Mouse (Mus musculus): ENCODE results near the gene Maz. TPM values are rescaled to one million over a fixed set of nuclear protein-coding genes. Genes with fewer than 3 reads are reported as not detected.

The Maz gene
- polyA plus RNA-seq, 1 experiment from 2014 or later = 65.8 TPM

- Histone ChIP-seq H3K4me3 (peak overlapping the region; percentile 94), H3K36me3 (ENCODE audit: poor library complexity, severe bottlenecking) (peaks cover 58% of the 10 kb centered on the region), H3K4me1 (peaks cover 50% of the 10 kb centered on the region), H3K9me3 (replicated peaks) (no peaks in the 10 kb centered on the region), H3K9ac (peak overlapping the region; percentile 100), H3K4me2 (peak overlapping the region; percentile 99), H3K27ac (peak overlapping the region; percentile 99), H3K27me3 (no peaks in the 10 kb centered on the region)
- under 1% methylated on average over 17 of the region's 48 CpGs for WGBS
- ATAC-seq = peak; percentile 6; the same call in 1 of the 2 replicates
Measured at GRCm38 (mm10) chr7:127026161-127026600, 656 bp downstream of the Maz start.

GRCm38 (mm10) chr7:127025556-127026160, 1.2 kb downstream of the Maz start:
- ATAC-seq = no peak
- Histone ChIP-seq H3K27ac (peak overlapping the region; percentile 99), H3K4me3 (peak overlapping the region; percentile 94), H3K27me3 (no peaks in the 10 kb centered on the region), H3K9me3 (replicated peaks) (no peaks in the 10 kb centered on the region), H3K9ac (peak overlapping the region; percentile 100), H3K36me3 (ENCODE audit: poor library complexity, severe bottlenecking) (peaks cover 53% of the 10 kb centered on the region), H3K4me2 (peak overlapping the region; percentile 99), H3K4me1 (peaks cover 56% of the 10 kb centered on the region)
- WGBS = 0% methylated on average over 38 of the region's 65 CpGs

DNA sequence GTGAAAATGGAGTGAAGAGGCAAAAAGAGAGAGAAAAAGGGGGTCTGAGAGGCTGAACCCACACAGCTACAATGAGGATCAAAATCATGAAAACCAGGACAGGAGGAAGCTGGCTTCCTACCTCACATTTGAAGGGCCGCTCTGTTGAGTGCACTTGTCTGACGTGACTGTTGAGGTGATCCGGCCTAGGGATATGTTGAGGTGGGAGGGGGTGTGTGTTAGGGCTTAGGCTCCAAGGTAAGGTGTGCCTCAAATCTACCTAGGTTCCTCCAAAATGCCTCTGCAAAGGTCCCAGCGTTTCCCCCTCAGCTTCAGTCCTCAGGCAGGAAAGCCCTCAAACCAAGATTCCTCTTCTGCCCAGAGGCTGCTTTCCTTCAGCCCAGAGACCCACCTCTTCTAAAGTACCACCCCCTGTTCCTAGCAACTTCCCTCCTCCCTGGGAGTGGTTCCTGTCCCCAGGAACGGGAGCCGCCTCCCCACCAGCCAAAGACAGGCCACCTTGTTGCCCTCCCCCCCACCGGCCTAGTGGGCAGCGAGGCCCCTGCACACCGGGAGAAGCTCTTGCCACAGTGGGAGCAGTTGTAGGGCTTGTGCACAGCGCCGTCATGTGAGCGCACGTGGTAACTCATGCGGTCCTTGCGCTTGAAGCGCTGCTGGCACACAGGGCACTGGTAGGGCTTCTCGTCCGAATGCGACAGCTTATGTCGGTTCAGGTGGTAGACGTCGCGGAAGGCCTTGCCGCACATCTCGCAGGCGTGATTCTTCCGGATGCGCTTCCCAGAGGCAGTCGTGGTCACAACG, 1.9 kb downstream of the Maz start:
- H3K27me3 ChIP-seq = no peaks in the 10 kb centered on the region
- H3K9ac ChIP-seq = peak overlapping the region; percentile 100
- ATAC-seq = peak; percentile 50
- H3K36me3 ChIP-seq (ENCODE audit: poor library complexity, severe bottlenecking) = peaks cover 46% of the 10 kb centered on the region
- H3K4me2 ChIP-seq = peak overlapping the region; percentile 99
- peaks cover 63% of the 10 kb centered on the region for H3K4me1 ChIP-seq
- no peaks in the 10 kb centered on the region for H3K9me3 ChIP-seq (replicated peaks)
- H3K27ac ChIP-seq = peak overlapping the region; percentile 99
- under 1% methylated on average over 30 of the region's 30 CpGs for WGBS
- peak overlapping the region; percentile 94 for H3K4me3 ChIP-seq

GRCm38 (mm10) chr7:127023896-127024690, 2.7 kb downstream of the Maz start:
- no peaks in the 10 kb centered on the region for H3K27me3 ChIP-seq

DNA sequence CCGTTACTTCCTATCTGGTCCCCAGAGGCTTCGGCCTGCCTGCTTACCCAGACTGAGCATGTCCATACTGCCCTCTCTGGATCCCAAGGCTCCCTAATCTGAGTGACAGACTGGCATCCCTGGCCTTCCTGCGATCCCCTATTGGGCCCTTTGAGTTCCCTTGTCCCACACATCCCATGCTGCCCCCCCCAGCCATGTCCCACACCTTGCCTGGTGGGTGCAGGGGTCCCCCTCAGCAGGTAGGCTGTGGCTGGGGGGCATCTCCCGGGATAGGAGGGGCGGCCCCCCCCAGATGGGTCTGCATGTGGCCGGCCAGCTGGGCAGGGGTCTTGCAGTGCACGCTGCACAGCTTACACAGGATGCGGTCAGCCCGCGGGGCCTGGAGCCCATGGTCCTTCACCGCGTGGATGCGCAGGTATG, 3.6 kb downstream of the Maz start:
- Histone ChIP-seq H3K27ac (peak overlapping the region; percentile 92), H3K27me3 (no peaks in the 10 kb centered on the region), H3K9ac (peak overlapping the region; percentile 100), H3K36me3 (ENCODE audit: poor library complexity, severe bottlenecking) (peaks cover 33% of the 10 kb centered on the region), H3K4me3 (peak overlapping the region; percentile 94), H3K4me2 (peak overlapping the region; percentile 99), H3K9me3 (replicated peaks) (no peaks in the 10 kb centered on the region), H3K4me1 (peaks cover 77% of the 10 kb centered on the region)
- ATAC-seq = no peak
- 63% methylated on average over 13 of the region's 13 CpGs for WGBS

More at GRCm38 (mm10) chr7:127023896-127024690, 2.7 kb downstream of the Maz start:
- Histone ChIP-seq H3K4me3 (peak overlapping the region; percentile 94), H3K9ac (peak overlapping the region; percentile 100), H3K4me2 (peak overlapping the region; percentile 99), H3K9me3 (replicated peaks) (no peaks in the 10 kb centered on the region), H3K36me3 (ENCODE audit: poor library complexity, severe bottlenecking) (peaks cover 39% of the 10 kb centered on the region), H3K4me1 (peaks cover 71% of the 10 kb centered on the region), H3K27ac (peak overlapping the region; percentile 99)
- no peak for ATAC-seq
- WGBS = 20% methylated on average over 19 of the region's 19 CpGs

DNA sequence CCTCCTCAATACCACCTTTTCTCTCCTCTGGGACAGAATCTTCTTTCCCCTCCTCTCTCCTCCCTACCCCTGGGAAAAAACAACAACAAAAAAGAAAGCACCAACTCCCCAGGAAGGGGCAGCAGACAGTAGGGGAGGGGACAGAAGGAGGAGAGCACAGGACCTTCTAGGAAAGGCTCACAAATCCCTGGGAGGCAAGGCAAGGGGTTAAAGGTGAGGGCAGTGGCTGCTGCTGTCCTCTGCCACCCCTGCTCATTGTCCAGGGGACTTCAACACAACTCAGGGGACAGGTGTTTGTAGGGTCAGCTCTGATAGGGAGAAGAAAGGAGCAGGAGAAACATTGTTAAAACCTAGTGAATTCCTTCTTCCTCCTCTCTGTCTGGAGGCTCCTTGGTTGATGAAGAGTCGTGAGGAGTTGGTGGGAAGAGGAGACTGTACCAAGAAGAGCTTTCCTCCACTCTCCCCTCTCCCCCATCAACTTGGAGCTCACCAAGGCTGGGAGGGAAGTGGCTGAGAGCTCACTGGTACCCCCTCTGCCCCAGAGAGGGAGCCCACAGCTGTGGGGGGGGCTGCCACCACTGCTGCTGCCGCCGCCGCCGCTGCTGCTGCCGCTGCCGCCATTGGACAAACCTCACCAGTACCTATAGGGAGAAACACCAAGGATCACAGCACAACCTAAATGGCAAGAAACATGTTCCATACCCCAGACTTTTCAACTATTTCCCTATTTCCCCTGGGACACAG, 4.1 kb downstream of the Maz start:
- H3K27ac ChIP-seq = peak overlapping the region; percentile 92
- H3K4me3 ChIP-seq = peak overlapping the region; percentile 94
- peaks cover 77% of the 10 kb centered on the region for H3K4me1 ChIP-seq
- H3K9me3 ChIP-seq (replicated peaks) = no peaks in the 10 kb centered on the region
- peak overlapping the region; percentile 100 for H3K9ac ChIP-seq
- ATAC-seq = no peak
- 57% methylated on average over 7 of the region's 7 CpGs for WGBS
- peaks cover 33% of the 10 kb centered on the region for H3K36me3 ChIP-seq (ENCODE audit: poor library complexity, severe bottlenecking)
- H3K4me2 ChIP-seq = peak overlapping the region; percentile 99
- no peaks in the 10 kb centered on the region for H3K27me3 ChIP-seq

- H3K4me1 ChIP-seq = peaks cover 79% of the 10 kb centered on the region
- 40% methylated on average over 5 of the region's 5 CpGs for WGBS
- no peak for ATAC-seq
Measured at GRCm38 (mm10) chr7:127021563-127022527, 5.0 kb downstream of the Maz start.

DNA sequence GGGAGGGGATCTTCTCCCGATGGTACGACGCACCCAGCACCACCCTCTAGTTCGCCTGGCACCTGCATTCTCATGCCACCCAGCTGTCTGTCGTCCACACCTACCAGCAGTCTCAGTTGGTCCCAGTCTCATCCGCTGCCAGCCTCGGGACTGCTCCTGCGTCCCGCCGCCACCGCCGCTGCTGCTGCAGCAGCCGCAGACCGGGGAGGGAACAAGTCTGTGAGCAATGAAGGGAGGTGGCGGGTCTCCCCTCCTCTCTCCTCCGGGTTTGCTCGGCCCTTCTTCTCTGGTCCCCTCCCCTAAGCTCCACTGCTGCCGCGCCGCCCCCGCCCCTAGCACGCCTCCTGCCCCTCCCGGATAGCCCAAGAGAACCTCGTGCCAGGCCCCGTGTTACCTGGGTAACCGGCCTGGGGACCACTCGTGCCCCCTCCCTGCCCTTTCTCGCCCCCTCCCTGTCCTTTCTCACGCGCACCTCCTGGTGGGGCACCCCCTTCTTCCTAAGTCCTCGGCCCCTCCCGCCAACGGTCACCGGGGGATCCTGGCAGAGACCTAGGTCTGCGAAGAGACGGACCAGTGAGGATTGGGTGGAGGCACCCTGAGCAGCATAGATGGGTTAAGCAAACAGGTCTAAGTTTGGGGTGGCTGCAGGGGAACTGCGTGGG, 5.8 kb downstream of the Maz start, which contains the start of the genes Gm42742 and Prrt2:
Gm42742 (minus strand) TSS at position 197 of the 662 bp plus-strand sequence.
Prrt2 (minus strand) TSS at position 311 of the 662 bp plus-strand sequence.
- Histone ChIP-seq H3K4me3 (peak within 1 kb of the TSS; percentile 55), H3K4me2 (peak within 1 kb of the TSS; percentile 99), H3K9me3 (replicated peaks) (no peaks in the 10 kb centered on the region), H3K9ac (peak within 1 kb of the TSS; percentile 100), H3K4me1 (peaks cover 82% of the 10 kb centered on the region), H3K27ac (peak within 1 kb of the TSS; percentile 92), H3K36me3 (ENCODE audit: poor library complexity, severe bottlenecking) (peaks cover 33% of the 10 kb centered on the region), H3K27me3 (no peaks in the 10 kb centered on the region)
- WGBS = 2% methylated on average over 30 of the region's 37 CpGs
- ATAC-seq = peak; percentile 16

More at GRCm38 (mm10) chr7:127021563-127022527, 5.0 kb downstream of the Maz start:
- Histone ChIP-seq H3K27me3 (no peaks in the 10 kb centered on the region), H3K36me3 (ENCODE audit: poor library complexity, severe bottlenecking) (peaks cover 33% of the 10 kb centered on the region), H3K4me2 (peak overlapping the region; percentile 99), H3K9me3 (replicated peaks) (no peaks in the 10 kb centered on the region), H3K4me3 (peak overlapping the region; percentile 94), H3K9ac (peak overlapping the region; percentile 100), H3K27ac (peak overlapping the region; percentile 92)

GRCm38 (mm10) chr7:127020491-127020890, 6.3 kb downstream of the Maz start:
- Histone ChIP-seq H3K4me1 (peaks cover 88% of the 10 kb centered on the region), H3K27ac (peak overlapping the region; percentile 92), H3K4me3 (peak overlapping the region; percentile 55), H3K36me3 (ENCODE audit: poor library complexity, severe bottlenecking) (peaks cover 35% of the 10 kb centered on the region), H3K9me3 (replicated peaks) (no peaks in the 10 kb centered on the region), H3K4me2 (peak overlapping the region; percentile 99), H3K27me3 (no peaks in the 10 kb centered on the region), H3K9ac (peak overlapping the region; percentile 100)
- no peak for ATAC-seq
- WGBS = 29% methylated on average over 5 of the region's 5 CpGs

- Histone ChIP-seq H3K9me3 (replicated peaks) (no peaks in the 10 kb centered on the region), H3K27ac (0 out of 2 replicates have a peak overlapping the region, but pooled peaks have one; percentile 92), H3K36me3 (ENCODE audit: poor library complexity, severe bottlenecking) (peaks cover 40% of the 10 kb centered on the region), H3K4me3 (peak overlapping the region; percentile 55), H3K4me1 (peaks cover 91% of the 10 kb centered on the region), H3K9ac (peak overlapping the region; percentile 100), H3K4me2 (peak overlapping the region; percentile 99), H3K27me3 (no peaks in the 10 kb centered on the region)
- 58% methylated on average over 3 of the region's 3 CpGs for WGBS
- ATAC-seq = no peak
Measured at GRCm38 (mm10) chr7:127020031-127020430, 6.8 kb downstream of the Maz start.
